Mouse (Mus musculus) layer of hippocampus, adult 18-20 months (tissue): ENCODE measurements at regions not wholly inside any gene's neighbourhood (a gene's known extent, or its start where the extent isn't known, plus 50 kb on each side); places are given as distances from the start of the nearest gene placed in this dataset.
A peak's percentile ranks its signal among the peaks of the same experiment; 100 is the strongest.

Source experiments
- DNase-seq, 2 experiments: peaks; one replicate each; pipeline ENCODE4 v3.0.0; 2022; ENCODE audit warnings: low spot score in 2 of 2

- peak in 1 of 2 experiments; percentile 0 for DNase-seq
Measured at GRCm38 (mm10) chrX:122165179-122165578, 232.0 kb downstream of the Nap1l3 start.
